Mouse (Mus musculus) spleen, adult 2 months (tissue): ENCODE measurements around the gene Itpr3. TPM values are rescaled to one million over a fixed set of nuclear protein-coding genes. Genes with fewer than 3 reads are reported as not detected.

Experiments used
- DNase-seq, 2 experiments: peaks; one replicate each; pipeline versions ENCODE4 v3.0.0 to v3.0.0-alpha.2; 2012 to 2021; ENCODE audit warnings: low spot score in 2 of 2, low read depth in 1 of 2
- H3K27ac ChIP-seq: fragments of 200-500 bp; 2 replicates; pipeline ENCODE4 v1.5.1; 2012; ENCODE audit warnings: low read length, inconsistent platforms; ENCODE audit not compliant: insufficient read depth
- H3K27me3 ChIP-seq: fragments of 200-500 bp; 2 replicates; pipeline ENCODE4 v1.6.1; 2012; ENCODE audit warnings: mild to moderate bottlenecking, moderate library complexity, low read length, inconsistent platforms; ENCODE audit not compliant: control insufficient read depth, insufficient read depth
- H3K36me3 ChIP-seq: fragments of 200-500 bp; 2 replicates; pipeline ENCODE4 v1.6.1; 2012; ENCODE audit warnings: mild to moderate bottlenecking, low read length, inconsistent platforms; ENCODE audit not compliant: control insufficient read depth, insufficient read depth
- H3K4me1 ChIP-seq: fragments of 200-500 bp; 2 replicates; pipeline ENCODE4 v1.6.1; 2011; ENCODE audit warnings: inconsistent platforms; ENCODE audit not compliant: control insufficient read depth, insufficient read depth, insufficient read length
- H3K4me3 ChIP-seq: fragments of 200-500 bp; 2 replicates; pipeline ENCODE4 v1.5.1; 2011; ENCODE audit warnings: mild to moderate bottlenecking, inconsistent platforms; ENCODE audit not compliant: insufficient read depth, insufficient read length; ENCODE audit errors: extremely low read depth
- CTCF ChIP-seq: fragments of 200-500 bp; IDR thresholded peaks from 2 replicates; pipeline ENCODE4 v1.5.1; 2011; ENCODE audit warnings: mild to moderate bottlenecking, inconsistent platforms; ENCODE audit not compliant: insufficient read depth, insufficient read length, insufficient replicate concordance; ENCODE audit errors: extremely low read depth
- POLR2A ChIP-seq: fragments of 200-500 bp; IDR thresholded peaks from 2 replicates; pipeline ENCODE4 v1.6.1; 2011; ENCODE audit warnings: low read depth, low read length, inconsistent platforms
- WGBS: fragments of 180-500 bp; shearing (Covaris S2); methylation state at CpG from one replicate; pipeline ENCODE4 v1.1.7; 2018; 5-methylcytosine and 5-hydroxymethylcytosine counted together
- polyA plus RNA-seq: library from polyadenylated mRNA; depleted of rRNA; stranded (reverse); fragments of >200 nt; gene quantifications from 2 replicates; pipeline ENCODE4 v1.2.3, GENCODE M21; 2012

Gene Itpr3
- polyA plus RNA-seq, 1 experiment = 50.9 TPM

- Histone ChIP-seq H3K27me3 (no peaks in the 10 kb centered on the region), H3K36me3 (peaks cover 9% of the 10 kb centered on the region), H3K4me1 (peaks cover 4% of the 10 kb centered on the region; the same call in 1 of the 2 replicates), H3K4me3 (no peak overlapping the region), H3K27ac (no peak overlapping the region)
- 94% methylated on average over 5 of the region's 5 CpGs for WGBS
- DNase-seq = no peak
- TF ChIP-seq POLR2A = no peak
- TF ChIP-seq CTCF = no peak
Observed at GRCm38 (mm10) chr17:27128189-27128588, 71.1 kb downstream of the Itpr3 start.

DNA sequence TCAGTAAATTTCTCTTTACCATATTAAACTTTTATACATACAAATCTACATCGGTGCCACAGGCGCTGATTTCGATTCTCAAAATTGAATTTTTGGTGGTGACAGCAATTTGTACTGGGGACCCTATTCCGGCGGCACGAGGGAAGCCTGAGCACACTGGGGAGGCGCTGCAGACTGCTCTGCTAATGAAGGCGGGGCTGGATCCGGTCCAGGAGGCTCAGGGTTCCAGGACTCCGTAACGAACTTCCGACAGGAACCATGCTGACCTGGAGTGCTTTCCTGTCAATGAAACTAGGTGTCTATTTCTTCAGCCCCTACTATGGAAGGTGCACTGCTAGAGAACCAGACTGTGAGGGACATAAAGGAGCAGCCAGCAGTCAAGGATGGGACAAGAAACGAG, 72.2 kb downstream of the Itpr3 start:
- WGBS = 91% methylated on average over 13 of the region's 13 CpGs
- TF ChIP-seq CTCF = no peak
- no peak for TF ChIP-seq POLR2A
- no peak overlapping the region for H3K4me3 ChIP-seq
- peaks cover 6% of the 10 kb centered on the region; the same call in 1 of the 2 replicates for H3K4me1 ChIP-seq
- no peak overlapping the region for H3K27ac ChIP-seq
- DNase-seq = no peak
- no peaks in the 10 kb centered on the region for H3K27me3 ChIP-seq
- 0 out of 2 replicates have a peak, but pooled peaks cover 1% of the 10 kb centered on the region for H3K36me3 ChIP-seq

DNA sequence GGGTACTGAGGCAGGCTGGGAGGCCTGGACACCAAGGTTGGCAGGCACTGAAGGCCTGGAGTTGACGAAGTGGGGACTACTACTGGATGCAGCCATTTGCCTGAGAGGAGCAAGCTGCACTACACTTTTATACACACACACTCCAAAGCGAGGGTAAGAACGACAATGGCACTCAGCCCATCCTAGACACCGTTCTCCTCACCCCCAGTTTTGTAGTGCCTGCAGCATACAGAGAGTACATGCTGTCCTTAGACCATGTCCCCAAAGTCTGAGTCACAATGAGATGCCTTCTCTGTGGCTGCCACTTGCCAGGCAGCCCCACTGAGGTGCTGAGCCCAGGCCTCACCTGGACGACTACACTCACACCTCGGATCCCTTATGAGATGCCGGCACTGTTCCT, 72.7 kb downstream of the Itpr3 start:
- TF ChIP-seq CTCF (no peak), POLR2A (no peak)
- Histone ChIP-seq H3K4me3 (no peak overlapping the region), H3K4me1 (peaks cover 6% of the 10 kb centered on the region; the same call in 1 of the 2 replicates), H3K27me3 (no peaks in the 10 kb centered on the region), H3K27ac (no peak overlapping the region), H3K36me3 (0 out of 2 replicates have a peak, but pooled peaks cover 1% of the 10 kb centered on the region)
- DNase-seq = no peak
- 89% methylated on average over 7 of the region's 7 CpGs for WGBS

DNA sequence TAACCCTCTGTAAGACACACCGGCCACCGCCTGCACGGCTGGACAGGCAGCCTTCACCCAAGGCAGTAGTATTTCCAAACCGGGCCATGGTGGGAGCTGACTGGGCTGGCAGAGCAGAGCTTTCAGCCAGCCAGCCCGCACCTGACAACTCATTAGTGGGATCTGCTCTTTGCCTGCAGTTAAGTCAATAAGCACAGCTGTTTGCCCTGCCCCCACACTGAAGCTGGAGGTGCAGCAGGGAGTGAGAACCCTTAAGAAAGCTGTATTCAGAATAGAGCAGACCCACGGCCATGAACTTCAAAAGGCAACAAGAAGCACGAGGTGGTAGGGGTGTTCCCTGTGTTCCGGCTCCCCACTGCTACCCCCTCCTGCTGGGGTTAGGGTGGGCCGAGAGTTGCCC, 73.1 kb downstream of the Itpr3 start:
- Histone ChIP-seq H3K27me3 (no peaks in the 10 kb centered on the region), H3K27ac (no peak overlapping the region), H3K4me1 (peaks cover 6% of the 10 kb centered on the region; the same call in 1 of the 2 replicates), H3K36me3 (0 out of 2 replicates have a peak, but pooled peaks cover 1% of the 10 kb centered on the region), H3K4me3 (no peak overlapping the region)
- no peak for DNase-seq
- TF ChIP-seq CTCF = no peak
- TF ChIP-seq POLR2A = no peak
- 71% methylated on average over 9 of the region's 9 CpGs for WGBS

DNA sequence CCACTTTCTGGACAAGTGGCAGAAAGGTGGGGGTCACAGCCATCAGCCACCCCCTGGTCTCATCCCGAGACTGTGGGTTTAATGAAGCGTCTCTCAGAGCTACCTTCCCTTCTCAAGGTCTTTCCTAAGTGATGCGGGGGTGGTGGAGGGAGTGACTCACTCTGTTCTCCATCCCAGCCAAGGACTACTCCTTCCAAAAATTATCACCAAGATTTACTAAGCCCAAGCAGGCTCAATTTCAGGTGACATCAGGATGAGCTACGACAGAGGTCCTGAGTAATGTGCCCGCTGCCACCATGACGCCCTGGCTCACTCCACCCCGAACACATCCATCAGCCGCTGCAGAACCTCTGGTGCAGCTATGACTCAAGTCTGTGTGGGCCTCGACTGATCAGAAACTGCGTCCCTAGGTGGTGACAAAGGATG, 74.1 kb downstream of the Itpr3 start:
- DNase-seq = no peak
- WGBS = 83% methylated on average over 10 of the region's 10 CpGs
- no peak for TF ChIP-seq POLR2A
- no peak for TF ChIP-seq CTCF
- Histone ChIP-seq H3K4me1 (peaks cover 6% of the 10 kb centered on the region; the same call in 1 of the 2 replicates), H3K27ac (no peak overlapping the region), H3K27me3 (no peaks in the 10 kb centered on the region), H3K36me3 (0 out of 2 replicates have a peak, but pooled peaks cover 1% of the 10 kb centered on the region), H3K4me3 (no peak overlapping the region)

GRCm38 (mm10) chr17:27132238-27132637, 75.1 kb downstream of the Itpr3 start:
- Histone ChIP-seq H3K27ac (no peak overlapping the region), H3K27me3 (no peaks in the 10 kb centered on the region), H3K36me3 (no peaks in the 10 kb centered on the region), H3K4me1 (peaks cover 6% of the 10 kb centered on the region; the same call in 1 of the 2 replicates), H3K4me3 (no peak overlapping the region)
- no peak for TF ChIP-seq POLR2A
- no peak for TF ChIP-seq CTCF
- no peak for DNase-seq
- 87% methylated on average over 10 of the region's 10 CpGs for WGBS

DNA sequence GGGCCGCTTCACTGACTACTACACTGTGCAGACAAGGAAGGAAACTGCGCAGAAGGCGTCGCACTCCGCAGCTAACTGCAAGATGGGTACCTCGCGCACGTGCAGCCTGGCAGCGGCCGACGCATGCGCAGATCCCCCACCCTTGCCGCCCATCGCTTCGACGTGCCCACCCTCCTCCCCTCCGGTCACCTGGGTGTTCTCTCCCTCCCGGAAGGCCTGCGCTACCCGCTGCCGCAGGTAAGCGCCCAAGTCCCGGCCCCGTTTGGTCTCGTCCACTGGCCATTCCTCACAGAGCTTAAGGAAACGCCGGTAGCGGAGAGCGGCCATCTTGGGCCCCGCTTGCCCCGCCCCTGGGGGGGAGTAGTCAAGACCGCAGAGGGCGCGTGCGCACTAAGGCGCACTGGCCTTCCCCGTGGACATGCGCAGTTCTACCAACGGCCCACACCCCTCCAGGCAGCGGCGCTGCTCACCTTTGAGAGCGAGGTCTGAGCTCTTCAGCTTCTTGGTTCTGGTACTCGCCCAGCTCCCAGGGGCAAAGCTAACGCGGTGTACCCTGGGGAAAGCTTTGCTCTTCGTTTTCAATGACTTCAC, 76.5 kb downstream of the Itpr3 start, which contains the start of gene Uqcc2:
TSS of gene Uqcc2 (minus strand) at position 366 of the 591 bp plus-strand sequence.
- Histone ChIP-seq H3K36me3 (no peaks in the 10 kb centered on the region), H3K27ac (peak within 1 kb of the TSS; percentile 80), H3K4me3 (peak within 1 kb of the TSS; percentile 73), H3K27me3 (no peaks in the 10 kb centered on the region), H3K4me1 (peaks cover 6% of the 10 kb centered on the region; the same call in 1 of the 2 replicates)
- TF ChIP-seq POLR2A (peak; percentile 53), CTCF (peak; percentile 62; the same call in 1 of the 2 replicates)
- DNase-seq = peak; percentile 94 to 98
- WGBS = under 1% methylated on average over 46 of the region's 46 CpGs
